Mouse (Mus musculus): ENCODE results near the gene Tcea3.

Tcea3 gene

GRCm38 (mm10) chr4:136320016-136320415 is 72.5 kb downstream of the Tcea3 start:
- DNase-seq (ENCODE audit: low read depth, low spot score), result no peak

- DNase-seq (ENCODE audit: low read depth, low spot score), result no peak
Measured at GRCm38 (mm10) chr4:136324226-136324625, 76.7 kb downstream of the Tcea3 start.
